Mouse (Mus musculus) hindbrain, embryonic 13.5 days (tissue): ENCODE results near the gene Gstp2. TPM values are rescaled to one million over a fixed set of nuclear protein-coding genes. Genes with fewer than 3 reads are reported as not detected.
"Not testable (repeated sequence)": the region's sequence is repeated elsewhere in the genome, so short reads cannot be mapped to it uniquely, and the experiment has no call there.

ENCODE experiments used
- ATAC-seq: fragments of 200-750 bp; cut with Nextera tagmentation; 2 replicates; pipeline ENCODE4 v1.8.0; 2017; ENCODE audit warnings: moderate TSS enrichment; ENCODE audit not compliant: low FRiP score
- H3K27ac ChIP-seq: fragments of 300-500 bp; sonication (generic); 2 replicates; pipeline ENCODE4 v1.5.1; 2015; ENCODE audit warnings: inconsistent platforms, mild to moderate bottlenecking, moderate library complexity
- H3K27me3 ChIP-seq: fragments of 300-500 bp; sonication (generic); 2 replicates; pipeline ENCODE4 v1.6.1; 2015; ENCODE audit warnings: mild to moderate bottlenecking, inconsistent platforms
- H3K36me3 ChIP-seq: fragments of 300-500 bp; sonication (generic); 2 replicates; pipeline ENCODE4 v1.6.1; 2015; ENCODE audit warnings: mild to moderate bottlenecking, inconsistent platforms
- H3K4me1 ChIP-seq: fragments of 300-500 bp; sonication (generic); replicated peaks from 2 replicates; pipeline ENCODE4 v1.6.1; 2015; ENCODE audit warnings: inconsistent platforms
- H3K4me2 ChIP-seq: fragments of 300-500 bp; sonication (generic); 2 replicates; pipeline ENCODE4 v1.6.1; 2015; ENCODE audit warnings: inconsistent platforms, mild to moderate bottlenecking, moderate library complexity
- H3K4me3 ChIP-seq: fragments of 300-500 bp; sonication (generic); 2 replicates; pipeline ENCODE4 v1.5.1; 2015; ENCODE audit warnings: mild to moderate bottlenecking, inconsistent platforms
- H3K9ac ChIP-seq: fragments of 300-500 bp; sonication (generic); 2 replicates; pipeline ENCODE4 v1.6.1; 2015; ENCODE audit warnings: mild to moderate bottlenecking, inconsistent platforms
- H3K9me3 ChIP-seq: fragments of 300-500 bp; sonication (generic); 2 replicates; pipeline ENCODE4 v1.6.1; 2016; ENCODE audit warnings: inconsistent platforms
- WGBS: fragments of 180-500 bp; shearing (Covaris S2); methylation state at CpG from one replicate; pipeline ENCODE4 v1.1.7; 2015; 5-methylcytosine and 5-hydroxymethylcytosine counted together
- polyA plus RNA-seq: library from polyadenylated mRNA; unstranded; fragments of >200 nt; fragmentation: Nextera tagmentation; extraction: Ambion mirVana; gene quantifications from 2 replicates; pipeline ENCODE4 v1.2.1, GENCODE M21; 2015

Gstp2 gene
- polyA plus RNA-seq, 1 experiment from 2014 or later = 1.4 TPM

DNA sequence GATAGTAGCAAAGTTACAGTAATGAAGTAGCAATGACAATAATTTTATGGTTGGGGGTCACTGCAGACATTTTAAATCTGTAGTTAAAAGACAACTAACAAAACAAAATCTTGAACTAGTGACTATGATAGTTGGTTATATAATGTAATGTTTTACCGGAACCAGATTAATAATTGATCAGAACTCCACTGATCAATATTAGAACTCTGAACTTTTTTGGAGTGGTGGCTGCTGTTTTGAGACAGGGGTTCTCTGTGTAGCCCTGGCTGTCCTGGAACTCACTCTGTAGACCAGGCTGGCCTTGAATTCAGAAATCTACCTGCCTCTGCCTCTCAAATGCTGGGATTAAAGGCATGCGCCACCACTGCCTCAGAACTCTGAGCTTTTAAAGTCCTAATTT is 22.4 kb upstream of the Gstp2 start:
- WGBS = 97% methylated on average over 2 of the region's 2 CpGs

DNA sequence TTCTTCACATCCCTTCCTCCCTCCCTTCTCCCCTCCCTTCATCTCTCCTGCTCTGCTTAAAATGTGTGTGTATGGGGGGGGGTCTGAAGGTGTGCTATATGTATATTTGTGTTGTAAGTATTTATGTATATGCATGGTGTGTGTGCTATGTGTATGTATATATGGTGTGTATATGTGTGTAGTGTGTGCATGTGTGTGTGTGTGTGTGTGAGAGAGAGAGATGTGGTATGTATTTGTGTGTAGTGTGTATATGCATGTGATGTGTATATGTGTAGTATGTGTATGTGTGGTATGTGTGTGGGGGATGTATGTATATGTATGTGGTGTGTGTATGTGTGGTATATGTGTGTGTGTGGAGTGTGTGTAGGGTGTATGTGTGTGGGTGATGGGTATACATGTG is 21.1 kb upstream of the Gstp2 start:
- no peaks in the 10 kb centered on the region for H3K36me3 ChIP-seq
- H3K4me2 ChIP-seq = no peak overlapping the region
- H3K27me3 ChIP-seq = no peaks in the 10 kb centered on the region
- ATAC-seq = no peak
- H3K9ac ChIP-seq = no peak overlapping the region
- no peak overlapping the region for H3K27ac ChIP-seq
- no peaks in the 10 kb centered on the region for H3K9me3 ChIP-seq
- no peak overlapping the region for H3K4me3 ChIP-seq
- no peaks in the 10 kb centered on the region for H3K4me1 ChIP-seq

More for the DNA sequence above, 22.4 kb upstream of the Gstp2 start:
- not testable (repeated sequence) for ATAC-seq, H3K4me1 ChIP-seq, H3K4me2 ChIP-seq, H3K9ac ChIP-seq, H3K27ac ChIP-seq, H3K36me3 ChIP-seq, H3K9me3 ChIP-seq, H3K4me3 ChIP-seq, H3K27me3 ChIP-seq

DNA sequence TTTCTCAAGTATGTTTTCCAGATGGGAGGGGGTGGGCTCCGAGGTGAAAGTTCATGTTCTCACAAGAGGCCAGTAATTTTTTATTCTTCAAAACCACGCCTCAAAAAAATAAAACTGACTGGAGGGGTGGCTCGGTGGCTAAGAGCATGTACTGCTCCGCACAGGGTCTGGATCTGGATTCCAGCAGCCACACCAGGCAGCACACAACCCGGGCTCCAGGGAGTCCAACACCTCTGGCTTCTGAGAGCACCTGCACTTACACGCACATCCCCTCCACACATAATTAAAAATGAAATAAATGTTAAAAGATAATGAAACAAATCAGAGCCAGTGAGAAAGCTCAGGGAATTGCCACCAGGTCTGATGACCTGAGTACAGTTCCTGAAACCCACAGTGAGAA is 20.5 kb upstream of the Gstp2 start:
- Histone ChIP-seq H3K4me2 (no peak overlapping the region), H3K27ac (no peak overlapping the region), H3K27me3 (no peaks in the 10 kb centered on the region), H3K36me3 (no peaks in the 10 kb centered on the region), H3K9ac (no peak overlapping the region), H3K9me3 (no peaks in the 10 kb centered on the region), H3K4me3 (no peak overlapping the region), H3K4me1 (no peaks in the 10 kb centered on the region)
- ATAC-seq = no peak
- WGBS = 80% methylated on average over 6 of the region's 6 CpGs

DNA sequence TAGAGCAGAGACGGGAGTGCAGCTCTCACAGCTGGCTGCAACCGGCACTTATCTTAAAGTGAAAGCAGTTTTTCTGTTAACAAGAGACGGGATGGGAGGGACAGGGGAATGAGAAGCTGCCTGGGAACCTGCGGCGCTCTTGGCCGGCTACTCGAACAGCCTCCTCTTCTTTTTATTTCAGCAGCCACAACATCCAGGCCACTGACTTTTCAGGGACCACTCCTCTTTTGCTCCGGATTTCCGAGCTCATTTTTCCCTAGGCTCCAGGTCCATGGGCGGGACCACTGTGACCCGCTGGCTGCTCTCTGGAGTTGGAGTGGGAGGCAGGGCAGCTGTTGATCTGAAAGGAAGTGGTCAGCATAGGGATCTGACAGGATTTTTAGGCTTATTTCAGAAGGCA is 18.7 kb upstream of the Gstp2 start:
- H3K4me1 ChIP-seq, H3K4me3 ChIP-seq, H3K27me3 ChIP-seq, ATAC-seq, H3K36me3 ChIP-seq, H3K9me3 ChIP-seq, H3K27ac ChIP-seq, H3K9ac ChIP-seq, H3K4me2 ChIP-seq: not testable (repeated sequence)
- whole genome bisulfite sequencing = 31% methylated on average over 6 of the region's 11 CpGs

DNA sequence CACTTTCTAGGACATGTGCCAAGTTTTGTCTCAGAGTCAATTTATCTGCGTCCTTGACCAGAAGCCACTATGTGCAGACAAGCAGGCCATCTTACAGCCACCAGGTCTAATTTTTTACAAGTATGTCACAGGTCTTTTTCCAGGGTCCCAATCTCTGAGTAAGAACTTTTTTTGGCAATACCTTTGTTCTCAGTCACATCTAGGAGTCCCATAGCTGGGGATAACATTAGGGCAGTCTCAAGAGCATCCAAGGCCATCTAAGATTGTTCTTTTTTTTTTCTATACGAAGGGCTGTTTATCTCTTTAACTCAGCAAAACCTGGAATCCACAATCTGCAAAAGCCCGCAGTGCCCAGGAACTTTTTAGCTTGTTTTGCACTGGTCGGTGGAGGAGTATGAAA is 17.5 kb upstream of the Gstp2 start:
- ATAC-seq, H3K9ac ChIP-seq, H3K4me1 ChIP-seq, H3K4me3 ChIP-seq, H3K27ac ChIP-seq, H3K27me3 ChIP-seq, H3K36me3 ChIP-seq, H3K4me2 ChIP-seq, H3K9me3 ChIP-seq: not testable (repeated sequence)
- WGBS = 80% methylated on average over 4 of the region's 4 CpGs

DNA sequence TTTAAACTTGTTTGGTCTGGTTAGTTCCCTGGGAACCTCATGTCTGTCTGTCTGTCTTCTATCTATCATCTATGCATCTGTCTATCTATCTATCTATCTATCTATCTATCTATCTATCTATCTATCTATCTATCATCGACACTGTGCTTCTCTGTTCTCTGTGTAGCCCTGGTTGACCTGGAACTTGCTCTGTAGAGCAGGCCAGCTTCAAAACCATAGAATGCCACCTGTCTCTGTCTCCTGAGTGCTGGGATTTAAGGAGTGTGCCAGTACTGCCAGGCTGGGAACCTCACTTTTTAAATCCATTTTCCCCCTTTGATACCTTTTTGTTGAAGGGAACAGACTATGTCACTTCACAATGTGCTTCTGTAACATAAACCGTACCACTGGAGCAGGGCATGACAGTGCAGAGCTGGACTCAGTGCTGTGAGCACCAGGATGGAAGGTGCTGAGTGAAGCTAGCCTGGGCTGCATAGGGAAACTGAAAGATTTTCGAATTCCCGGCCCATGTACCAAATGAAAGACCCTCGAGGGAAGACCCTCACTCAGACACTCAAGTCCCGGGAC is 15.2 kb upstream of the Gstp2 start:
- Histone ChIP-seq H3K4me3 (no peak overlapping the region), H3K4me2 (no peak overlapping the region), H3K4me1 (no peaks in the 10 kb centered on the region), H3K27me3 (no peaks in the 10 kb centered on the region), H3K36me3 (no peaks in the 10 kb centered on the region), H3K27ac (no peak overlapping the region), H3K9me3 (no peaks in the 10 kb centered on the region), H3K9ac (no peak overlapping the region)
- WGBS = 92% methylated on average over 6 of the region's 6 CpGs
- ATAC-seq = no peak

DNA sequence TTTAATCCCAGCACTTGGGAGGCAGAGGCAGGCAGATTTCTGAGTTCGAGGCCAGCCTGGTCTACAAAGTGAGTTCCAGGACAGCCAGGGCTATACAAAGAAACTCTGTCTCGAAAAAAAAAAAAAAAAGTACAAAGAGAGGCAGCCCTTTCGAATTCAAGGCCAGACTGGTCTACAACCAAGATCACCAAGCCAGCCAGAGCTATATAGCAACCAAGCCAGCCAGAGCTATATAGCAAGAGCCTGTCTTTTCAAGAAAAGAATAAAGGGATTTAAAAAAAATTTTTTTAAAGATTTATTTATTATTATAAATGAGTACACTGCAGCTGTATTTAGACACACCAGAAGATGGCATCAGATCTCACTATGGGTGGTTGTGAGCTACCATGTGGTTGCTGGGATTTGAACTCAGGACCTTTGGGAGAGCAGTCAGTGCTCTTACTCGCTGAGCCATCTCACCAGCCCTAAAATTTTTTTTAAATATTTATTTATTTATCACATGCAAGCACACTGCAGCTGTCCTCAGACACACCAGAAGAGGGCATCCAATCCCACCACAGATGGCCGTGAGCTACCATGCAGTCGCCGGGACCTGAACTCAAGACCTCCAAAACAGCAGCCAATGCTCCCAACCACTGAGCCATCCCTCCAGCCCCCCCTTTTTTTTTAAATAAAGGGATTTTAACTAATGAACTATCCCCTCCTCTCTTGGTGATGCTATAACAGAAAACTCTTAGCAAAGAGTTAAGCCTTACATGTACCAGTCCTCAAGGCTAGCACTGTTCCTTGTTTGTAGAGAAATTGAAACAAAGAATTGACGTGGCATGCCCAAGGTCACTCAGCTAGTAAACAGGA is 14.4 kb upstream of the Gstp2 start:
- WGBS = 86% methylated on average over 8 of the region's 8 CpGs
- not testable (repeated sequence) for H3K4me1 ChIP-seq, H3K4me2 ChIP-seq, H3K9ac ChIP-seq, H3K4me3 ChIP-seq, H3K36me3 ChIP-seq, H3K9me3 ChIP-seq, H3K27ac ChIP-seq, ATAC-seq, H3K27me3 ChIP-seq

DNA sequence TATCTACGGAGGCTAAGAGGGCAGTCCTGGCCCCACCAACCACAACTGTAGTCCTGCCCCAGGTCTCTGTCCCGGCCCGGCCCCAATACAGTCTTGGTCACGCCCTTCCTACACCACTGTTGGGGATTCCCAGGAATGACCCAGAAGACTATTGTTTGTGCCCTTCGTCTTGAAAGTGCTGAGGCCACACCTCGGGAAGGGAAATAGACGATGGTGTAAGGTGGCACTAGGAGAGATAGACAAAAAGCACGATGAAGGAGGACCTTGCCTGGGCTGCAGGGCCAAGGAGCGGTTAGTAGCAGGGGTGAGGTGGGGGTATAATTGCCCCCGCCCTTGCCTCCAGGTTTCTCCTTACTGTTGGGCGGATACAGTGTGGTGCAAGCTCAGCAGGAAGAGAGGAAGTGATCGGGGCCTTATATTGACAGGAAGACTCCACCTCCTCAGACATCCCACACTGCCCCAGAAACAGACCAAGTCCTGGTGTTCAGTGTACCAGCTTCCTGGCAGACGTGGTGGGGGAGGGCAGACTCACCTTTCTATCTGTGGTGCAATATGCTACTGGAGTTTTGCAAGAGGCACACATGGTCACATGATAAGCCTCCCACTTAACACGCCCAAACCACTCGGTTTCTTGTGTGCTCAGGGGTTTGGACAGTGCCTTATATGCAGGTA is 13.4 kb upstream of the Gstp2 start, which contains the start of gene Gstp3:
TSS of gene Gstp3 (minus strand) at position 501 of the 672 bp plus-strand sequence.
- 86% methylated on average over 15 of the region's 15 CpGs for WGBS
- Histone ChIP-seq H3K4me2 (no peak within 1 kb of the TSS), H3K9ac (no peak within 1 kb of the TSS), H3K4me1 (no peaks in the 10 kb centered on the region), H3K9me3 (no peaks in the 10 kb centered on the region), H3K27me3 (0 out of 2 replicates have a peak, but pooled peaks cover 4% of the 10 kb centered on the region), H3K4me3 (no peak within 1 kb of the TSS), H3K27ac (no peak within 1 kb of the TSS), H3K36me3 (no peaks in the 10 kb centered on the region)
- ATAC-seq = no peak

DNA sequence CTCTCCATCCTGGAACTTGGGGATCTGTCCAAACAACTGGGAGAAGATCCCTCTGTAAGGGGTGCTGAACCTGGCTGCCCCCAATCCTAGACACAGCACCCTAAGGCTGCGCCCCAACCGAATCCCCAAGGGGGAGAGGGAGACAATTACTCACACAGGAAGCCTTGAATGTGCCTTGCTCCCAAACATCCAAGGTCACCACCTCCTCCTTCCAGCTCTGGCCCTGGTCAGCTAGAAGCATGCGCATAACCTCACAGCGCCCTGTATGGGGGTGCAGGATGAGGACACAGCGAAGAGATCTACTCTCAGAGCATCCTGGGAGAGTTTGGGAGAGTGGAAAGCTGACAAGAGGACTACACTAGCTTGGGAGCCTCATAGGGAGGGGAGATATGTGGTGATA is 12.8 kb upstream of the Gstp2 start:
- H3K27ac ChIP-seq = no peak overlapping the region
- no peaks in the 10 kb centered on the region for H3K9me3 ChIP-seq
- 0 out of 2 replicates have a peak, but pooled peaks cover 4% of the 10 kb centered on the region for H3K27me3 ChIP-seq
- no peaks in the 10 kb centered on the region for H3K36me3 ChIP-seq
- 92% methylated on average over 5 of the region's 5 CpGs for WGBS
- no peak for ATAC-seq
- H3K4me1 ChIP-seq = no peaks in the 10 kb centered on the region
- H3K4me2 ChIP-seq = no peak overlapping the region
- no peak overlapping the region for H3K9ac ChIP-seq
- no peak overlapping the region for H3K4me3 ChIP-seq

DNA sequence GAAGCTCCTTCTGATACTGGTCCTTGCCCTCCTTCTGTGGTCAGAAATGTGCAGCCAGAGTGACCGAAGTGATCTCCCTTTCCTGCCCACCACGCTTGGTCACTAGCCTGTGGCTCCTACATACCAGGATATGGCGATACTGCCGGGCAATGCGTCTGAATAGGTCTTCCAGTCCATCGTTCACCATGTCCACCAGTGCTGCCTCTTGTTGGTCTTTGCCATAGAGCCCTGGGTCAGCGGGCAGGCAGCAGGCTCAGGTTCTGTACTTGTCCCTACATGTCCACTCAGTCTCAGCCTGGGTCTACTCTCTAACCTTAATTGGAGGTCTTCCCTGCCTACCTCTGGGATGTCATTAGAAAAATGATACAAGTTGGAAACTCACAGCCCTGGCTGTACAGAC is 12.1 kb upstream of the Gstp2 start:
- no peak overlapping the region for H3K27ac ChIP-seq
- no peaks in the 10 kb centered on the region for H3K9me3 ChIP-seq
- no peak overlapping the region for H3K4me3 ChIP-seq
- ATAC-seq = no peak
- H3K4me2 ChIP-seq = no peak overlapping the region
- WGBS = 96% methylated on average over 7 of the region's 7 CpGs
- H3K4me1 ChIP-seq = no peaks in the 10 kb centered on the region
- H3K9ac ChIP-seq = no peak overlapping the region
- 0 out of 2 replicates have a peak, but pooled peaks cover 4% of the 10 kb centered on the region for H3K27me3 ChIP-seq
- no peaks in the 10 kb centered on the region for H3K36me3 ChIP-seq

DNA sequence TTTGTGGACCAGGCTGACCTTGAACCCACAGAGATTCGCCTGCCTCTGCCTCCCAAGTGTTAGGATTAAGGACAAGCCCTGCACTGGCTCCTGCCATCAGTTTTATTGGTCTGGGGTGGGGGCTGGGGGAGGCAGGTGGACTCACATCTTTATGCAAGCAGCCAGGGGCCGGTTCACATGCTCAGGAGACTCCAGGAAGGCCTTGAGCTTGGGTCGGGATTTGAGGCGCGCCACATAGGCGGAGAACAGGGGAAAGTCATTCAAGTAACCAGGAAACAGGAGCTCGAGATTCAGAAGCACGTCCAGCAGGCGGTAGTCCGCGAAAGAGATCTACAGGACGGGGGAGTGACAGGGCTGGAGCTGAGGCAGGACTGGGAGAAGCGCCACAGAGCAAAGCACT is 11.6 kb upstream of the Gstp2 start:
- Histone ChIP-seq H3K9ac (no peak overlapping the region), H3K4me3 (no peak overlapping the region), H3K4me1 (no peaks in the 10 kb centered on the region), H3K9me3 (no peaks in the 10 kb centered on the region), H3K36me3 (no peaks in the 10 kb centered on the region), H3K4me2 (no peak overlapping the region), H3K27ac (no peak overlapping the region), H3K27me3 (0 out of 2 replicates have a peak, but pooled peaks cover 4% of the 10 kb centered on the region)
- no peak for ATAC-seq
- WGBS = 88% methylated on average over 13 of the region's 13 CpGs

DNA sequence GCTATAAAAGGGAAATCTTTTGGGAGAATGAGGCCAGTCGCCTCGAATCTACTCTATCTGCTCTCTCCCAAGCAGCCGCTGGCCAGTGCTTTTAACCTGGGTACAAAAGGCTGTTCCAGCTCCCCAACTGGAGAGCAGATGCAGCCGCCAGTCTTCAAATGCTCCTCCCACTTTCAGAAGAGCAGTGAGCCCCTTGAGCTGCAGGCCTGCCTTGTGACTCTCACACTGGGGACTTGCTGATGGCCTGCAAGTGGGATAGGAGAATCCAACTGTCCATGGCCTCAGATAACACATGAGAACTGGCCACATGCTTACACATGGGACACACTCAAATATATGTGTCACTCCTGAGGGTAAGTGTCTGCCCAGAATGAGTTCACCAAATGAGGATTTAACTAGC is 10.9 kb upstream of the Gstp2 start:
- no peak overlapping the region for H3K9ac ChIP-seq
- no peak overlapping the region for H3K27ac ChIP-seq
- no peak overlapping the region for H3K4me2 ChIP-seq
- H3K4me1 ChIP-seq = no peaks in the 10 kb centered on the region
- 0 out of 2 replicates have a peak, but pooled peaks cover 4% of the 10 kb centered on the region for H3K27me3 ChIP-seq
- H3K36me3 ChIP-seq = no peaks in the 10 kb centered on the region
- no peaks in the 10 kb centered on the region for H3K9me3 ChIP-seq
- WGBS = 33% methylated on average over 4 of the region's 4 CpGs
- no peak overlapping the region for H3K4me3 ChIP-seq
- no peak for ATAC-seq
